Mouse (Mus musculus) limb, embryonic 14.5 days (tissue): Measurements from ENCODE around the gene Parp3. TPM values are rescaled to one million over a fixed set of nuclear protein-coding genes. Genes with fewer than 3 reads are reported as not detected.

Experiments used
- ATAC-seq: fragments of 200-750 bp; cut with Nextera tagmentation; 2 replicates; pipeline ENCODE4 v1.8.0; 2017; ENCODE audit warnings: low read depth, moderate number of reproducible peaks, moderate TSS enrichment; ENCODE audit not compliant: low FRiP score
- DNase-seq: peaks from one replicate; pipeline ENCODE4 v3.0.0-alpha.2; 2015; ENCODE audit warnings: low spot score
- H3K27ac ChIP-seq: fragments of 300-500 bp; sonication (generic); replicated peaks from 2 replicates; pipeline ENCODE4 v1.5.1; 2014; ENCODE audit warnings: low read depth, mild to moderate bottlenecking, low read length, moderate library complexity, mixed read lengths
- H3K27me3 ChIP-seq: fragments of 300-500 bp; sonication (generic); 2 replicates; pipeline ENCODE4 v1.6.1; 2014; ENCODE audit warnings: low read length, mixed read lengths; ENCODE audit not compliant: control insufficient read depth, insufficient read depth
- H3K36me3 ChIP-seq: fragments of 300-500 bp; sonication (generic); 2 replicates; pipeline ENCODE4 v1.6.1; 2014; ENCODE audit warnings: mild to moderate bottlenecking, low read length, moderate library complexity, mixed read lengths; ENCODE audit not compliant: control insufficient read depth, insufficient read depth
- H3K4me1 ChIP-seq: fragments of 300-500 bp; sonication (generic); 2 replicates; pipeline ENCODE4 v1.6.1; 2014; ENCODE audit warnings: antibody characterized with exemption, low read length, mixed read lengths; ENCODE audit not compliant: control insufficient read depth, insufficient read depth
- H3K4me2 ChIP-seq: fragments of 300-500 bp; sonication (generic); replicated peaks from 2 replicates; pipeline ENCODE4 v1.6.1; 2014; ENCODE audit warnings: low read depth, mild to moderate bottlenecking, low read length, moderate library complexity; ENCODE audit not compliant: severe bottlenecking
- H3K4me3 ChIP-seq: fragments of 300-500 bp; sonication (generic); replicated peaks from 2 replicates; pipeline ENCODE4 v1.5.1; 2014; ENCODE audit warnings: low read length
- H3K9ac ChIP-seq: fragments of 300-500 bp; sonication (generic); 2 replicates; pipeline ENCODE4 v1.6.1; 2014; ENCODE audit warnings: mild to moderate bottlenecking, low read depth, low read length, moderate library complexity; ENCODE audit not compliant: severe bottlenecking
- H3K9me3 ChIP-seq: fragments of 300-500 bp; sonication (generic); 2 replicates; pipeline ENCODE4 v1.6.1; 2016; ENCODE audit warnings: low read length; ENCODE audit not compliant: control insufficient read depth
- POLR2A ChIP-seq: fragments of 200-500 bp; IDR thresholded peaks from 2 replicates; pipeline ENCODE4 v1.8.0; 2012; ENCODE audit warnings: inconsistent platforms, mild to moderate bottlenecking, moderate library complexity, borderline replicate concordance; ENCODE audit not compliant: insufficient read depth, insufficient read length; ENCODE audit errors: extremely low read depth
- WGBS: fragments of 180-500 bp; shearing (Covaris S2); extraction: QIAGEN DNeasy Blood & Tissue Kit; methylation state at CpG from one replicate; pipeline ENCODE4 v1.1.7; 2014; 5-methylcytosine and 5-hydroxymethylcytosine counted together
- polyA plus RNA-seq, 2 experiments: library from polyadenylated mRNA; depleted of rRNA in 1 of 2; stranded (reverse) in 1 of 2; unstranded in 1 of 2; fragments of >200 nt; fragmentation: Nextera tagmentation in 1 of 2; extraction: Ambion mirVana in 1 of 2; gene quantifications; 2 replicates each; pipeline versions ENCODE4 v1.2.1 to v1.2.3; 2012 to 2014

The Parp3 gene
- polyA plus RNA-seq (2012; rRNA removed), result 9.0 and 9.2 TPM in 2 replicates
- 3.4 and 4.3 TPM in 2 replicates for polyA plus RNA-seq (2014; fragmentation: Nextera tagmentation; extraction: Ambion mirVana)

- Histone ChIP-seq H3K27ac (peak within 1 kb of the TSS; percentile 77), H3K9me3 (no peaks in the 10 kb centered on the region), H3K27me3 (no peaks in the 10 kb centered on the region), H3K4me3 (peak within 1 kb of the TSS; percentile 69), H3K36me3 (peaks cover 13% of the 10 kb centered on the region), H3K4me1 (peaks cover 21% of the 10 kb centered on the region), H3K4me2 (peak within 1 kb of the TSS; percentile 92), H3K9ac (peak within 1 kb of the TSS; percentile 65)
- whole genome bisulfite sequencing, result 0% methylated on average over 41 of the region's 41 CpGs
- DNase-seq (peak; percentile 100), ATAC-seq (peak; percentile 98)
- 0 out of 2 replicates have a peak, but pooled peaks have one; percentile 34 for TF ChIP-seq POLR2A
These were observed at the start of gene Parp3 for GRCm38 (mm10) chr9:106476924-106477484. Parp3 (minus strand) TSS chr9:106476949.

GRCm38 (mm10) chr9:106519909-106520308 is 43.2 kb upstream of the Parp3 start:
- TF ChIP-seq POLR2A, result no peak
- Histone ChIP-seq H3K4me3 (no peak overlapping the region), H3K36me3 (no peaks in the 10 kb centered on the region), H3K4me2 (no peak overlapping the region), H3K27ac (no peak overlapping the region), H3K9ac (no peak overlapping the region), H3K4me1 (no peaks in the 10 kb centered on the region), H3K27me3 (no peaks in the 10 kb centered on the region), H3K9me3 (no peaks in the 10 kb centered on the region)
- 80% methylated on average over 8 of the region's 8 CpGs for WGBS
- DNase-seq (no peak), ATAC-seq (no peak)

DNA sequence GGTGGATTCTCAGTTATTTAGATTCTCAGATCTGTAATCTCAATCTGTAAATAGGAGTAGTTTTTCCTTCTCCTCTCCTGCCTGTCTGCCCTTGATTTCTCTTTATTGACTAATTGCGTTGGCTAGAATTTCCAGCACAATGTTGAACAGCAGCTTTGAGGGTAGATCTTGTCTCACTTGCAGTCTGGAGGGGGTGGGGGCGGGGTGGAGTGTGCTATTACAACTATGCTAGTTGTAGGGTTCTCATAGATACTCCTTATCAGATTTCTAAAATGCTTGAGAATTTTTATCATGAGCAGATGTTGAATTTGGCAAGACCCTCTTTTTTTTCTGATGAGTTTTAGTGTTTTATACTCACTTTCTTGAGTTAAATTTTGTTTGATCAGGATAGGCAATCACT is 42.7 kb upstream of the Parp3 start:
- Histone ChIP-seq H3K4me2 (no peak overlapping the region), H3K27me3 (no peaks in the 10 kb centered on the region), H3K9ac (no peak overlapping the region), H3K4me1 (no peaks in the 10 kb centered on the region), H3K27ac (no peak overlapping the region), H3K36me3 (no peaks in the 10 kb centered on the region), H3K9me3 (no peaks in the 10 kb centered on the region), H3K4me3 (no peak overlapping the region)
- 65% methylated on average over 2 of the region's 2 CpGs for WGBS
- DNase-seq (no peak), ATAC-seq (no peak)
- no peak for TF ChIP-seq POLR2A

DNA sequence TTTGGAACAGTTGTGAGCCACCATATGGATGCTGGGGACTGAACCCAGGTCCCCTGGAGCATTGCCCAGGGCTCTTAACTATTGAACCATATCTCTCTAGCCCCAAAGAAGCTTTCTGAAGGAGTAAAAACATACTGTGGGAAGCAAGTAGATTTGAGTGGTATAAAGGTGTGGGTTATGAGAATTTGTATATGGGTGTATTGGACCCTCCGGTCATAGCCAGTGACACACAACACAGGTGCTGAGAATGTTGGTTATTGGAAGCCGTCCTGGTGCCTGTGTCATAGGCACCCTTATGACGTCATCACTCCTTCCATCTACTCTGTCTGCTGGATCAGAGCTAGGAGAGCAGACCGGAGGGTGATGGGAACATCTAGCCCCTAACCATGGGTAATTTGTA is 37.5 kb upstream of the Parp3 start, which contains the start of gene Iqcf5:
Gene Iqcf5, plus strand, starts transcription at position 301 of the 400 bp plus-strand sequence.
- 87% methylated on average over 4 of the region's 4 CpGs for WGBS
- Histone ChIP-seq H3K9ac (no peak within 1 kb of the TSS), H3K4me2 (no peak within 1 kb of the TSS)

DNA sequence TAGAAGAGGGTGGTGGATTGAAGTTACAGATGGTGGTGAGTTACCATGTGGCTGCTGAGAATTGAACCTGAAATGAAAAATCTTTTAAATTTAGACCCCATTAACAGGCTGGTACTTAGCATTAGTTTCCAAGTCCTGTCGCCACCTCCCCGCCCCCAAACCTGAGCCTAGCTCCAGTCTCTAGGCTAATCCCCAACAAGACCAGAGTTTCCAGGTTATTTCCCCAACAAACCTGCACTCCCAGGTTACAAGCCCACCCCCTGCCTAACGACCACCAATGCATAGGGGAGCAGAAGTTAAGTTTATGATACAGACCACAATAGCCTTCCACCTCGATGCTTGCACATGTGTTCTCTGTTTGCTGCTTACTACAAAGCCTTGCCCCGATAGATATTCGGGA is 36.8 kb upstream of the Parp3 start:
- no peaks in the 10 kb centered on the region for H3K9me3 ChIP-seq
- 63% methylated on average over 6 of the region's 6 CpGs for WGBS
- no peak for DNase-seq

More for the DNA sequence above, 37.5 kb upstream of the Parp3 start, which contains the start of gene Iqcf5:
- Histone ChIP-seq H3K27me3 (no peaks in the 10 kb centered on the region), H3K36me3 (no peaks in the 10 kb centered on the region), H3K27ac (no peak within 1 kb of the TSS), H3K4me1 (no peaks in the 10 kb centered on the region), H3K4me3 (no peak within 1 kb of the TSS), H3K9me3 (no peaks in the 10 kb centered on the region)
- ATAC-seq (no peak), DNase-seq (no peak)
- no peak for TF ChIP-seq POLR2A

More for the DNA sequence above, 36.8 kb upstream of the Parp3 start:
- no peak overlapping the region for H3K4me3 ChIP-seq
- H3K36me3 ChIP-seq, result no peaks in the 10 kb centered on the region
- ATAC-seq, result no peak
- H3K9ac ChIP-seq, result no peak overlapping the region
- H3K27ac ChIP-seq, result no peak overlapping the region
- no peaks in the 10 kb centered on the region for H3K27me3 ChIP-seq
- no peak overlapping the region for H3K4me2 ChIP-seq
- no peak for TF ChIP-seq POLR2A
- no peaks in the 10 kb centered on the region for H3K4me1 ChIP-seq
